23 mouse cellular contexts compared by ENCODE assay signal in the genomic region with DNA sequence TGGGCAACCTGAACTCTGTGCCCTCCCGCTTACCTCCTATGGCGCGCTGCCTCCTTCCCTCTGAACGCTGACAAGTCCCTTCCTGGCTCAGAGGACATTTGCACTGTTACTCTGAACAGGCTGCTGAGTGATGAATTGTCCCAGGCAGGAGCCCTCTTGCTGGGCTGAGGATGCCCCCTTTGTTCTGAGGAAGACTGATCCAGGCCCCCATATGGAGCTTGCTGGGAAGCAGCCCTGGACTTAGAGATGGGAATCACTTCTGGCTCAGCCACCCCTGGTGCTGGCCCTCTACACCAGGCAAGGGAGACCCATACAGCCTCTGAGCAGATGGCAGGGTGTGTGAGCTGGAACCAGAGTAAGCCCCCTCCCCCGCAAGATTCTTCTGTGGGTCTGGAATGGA. TPM values are rescaled to one million over a fixed set of nuclear protein-coding genes. Genes with fewer than 3 reads are reported as not detected.
A peak's percentile ranks its signal among the peaks of the same experiment; 100 is the strongest.
DNase-seq lines count a peak whose midpoint lies in the region; ATAC-seq lines count a peak whose summit lies in the region.
"Had no signal": no experiment of that assay in that cellular context is flagged by ENCODE, and none has a peak within 500 bp of the region (broad histone marks: within the 10 kb centered on the region; RNA-seq: fewer than 3 reads in every experiment).

No protein-coding gene starts in this region.

- WGBS in midbrain, embryonic 10.5 days, result 52% methylated on average over 5 of the region's 5 CpGs
- WGBS in midbrain, embryonic 16.5 days, result 38% methylated on average over 5 of the region's 5 CpGs
- 31% methylated on average over 5 of the region's 5 CpGs for whole genome bisulfite sequencing in hindbrain, embryonic 14.5 days
- 57% methylated on average over 5 of the region's 5 CpGs for WGBS in midbrain, embryonic 13.5 days
- 70% methylated on average over 5 of the region's 5 CpGs for WGBS in kidney, embryonic 15.5 days

- H3K4me3 ChIP-seq in midbrain, embryonic 10.5 days, result peak overlapping the region; percentile 100
- H3K4me3 ChIP-seq in midbrain, embryonic 16.5 days (ENCODE audit: low read depth, low read length), result no peak overlapping the region
- no peak overlapping the region for H3K4me3 ChIP-seq in hindbrain, embryonic 14.5 days (replicated peaks; ENCODE audit: low read length)
- no peak overlapping the region for H3K4me3 ChIP-seq in midbrain, embryonic 13.5 days (replicated peaks)
- no peak overlapping the region for H3K4me3 ChIP-seq in kidney, embryonic 15.5 days (replicated peaks)
- H3K4me3 ChIP-seq: embryonic facial prominence, embryonic 15.5 days; liver, embryonic 12.5 days; stomach, embryonic 15.5 days had no signal

- DNase-seq in midbrain, embryonic 10.5 days (ENCODE audit: low spot score), result no peak
- DNase-seq in hindbrain, embryonic 14.5 days (ENCODE audit: low spot score), result no peak
- DNase-seq in kidney, adult 18-20 months, result no peak
- no peak for DNase-seq in adrenal gland, adult 18-20 months (ENCODE audit: low spot score in 2 of 2)
- DNase-seq: cerebellum, adult 18-20 months; cerebellum, postnatal 25 days; embryo, embryonic 11 days; gastrocnemius, postnatal 36 days; layer of hippocampus, postnatal 36 days; lung, adult 2 months; lung, postnatal 36 days; thymus, adult 18-20 months had no signal

- ATAC-seq in midbrain, embryonic 16.5 days, result no peak
- no peak for ATAC-seq in hindbrain, embryonic 14.5 days (ENCODE audit: low FRiP score)
- ATAC-seq in midbrain, embryonic 13.5 days, result no peak
- no peak for ATAC-seq in kidney, embryonic 15.5 days (replicated peaks; ENCODE audit: low FRiP score)
- ATAC-seq: intestine, postnatal 0 days; liver, embryonic 12.5 days had no signal

- H3K4me1 ChIP-seq in midbrain, embryonic 10.5 days, result peaks cover 97% of the 10 kb centered on the region
- H3K4me1 ChIP-seq in midbrain, embryonic 16.5 days (ENCODE audit: control insufficient read depth, insufficient read depth, low read length), result peaks cover 14% of the 10 kb centered on the region
- peaks cover 33% of the 10 kb centered on the region for H3K4me1 ChIP-seq in hindbrain, embryonic 14.5 days (replicated peaks; ENCODE audit: control insufficient read depth, insufficient read depth, low read length)
- H3K4me1 ChIP-seq in midbrain, embryonic 13.5 days (replicated peaks), result peaks cover 81% of the 10 kb centered on the region
- H3K4me1 ChIP-seq in kidney, embryonic 15.5 days, result peaks cover 13% of the 10 kb centered on the region

- H3K9me3 ChIP-seq in midbrain, embryonic 10.5 days (replicated peaks), result no peaks in the 10 kb centered on the region
- H3K9me3 ChIP-seq in midbrain, embryonic 16.5 days (replicated peaks; ENCODE audit: control insufficient read depth, low read length, poor library complexity, severe bottlenecking), result no peaks in the 10 kb centered on the region
- H3K9me3 ChIP-seq in hindbrain, embryonic 14.5 days (ENCODE audit: control insufficient read depth, low read length), result no peaks in the 10 kb centered on the region
- no peaks in the 10 kb centered on the region for H3K9me3 ChIP-seq in midbrain, embryonic 13.5 days
- no peaks in the 10 kb centered on the region for H3K9me3 ChIP-seq in kidney, embryonic 15.5 days (replicated peaks)
- H3K9me3 ChIP-seq: embryonic facial prominence, embryonic 15.5 days; liver, embryonic 12.5 days; stomach, embryonic 15.5 days had no signal

- peaks cover 90% of the 10 kb centered on the region for H3K36me3 ChIP-seq in midbrain, embryonic 10.5 days
- no peaks in the 10 kb centered on the region for H3K36me3 ChIP-seq in midbrain, embryonic 16.5 days (ENCODE audit: control insufficient read depth, insufficient read depth, low read length)
- peaks cover 44% of the 10 kb centered on the region for H3K36me3 ChIP-seq in hindbrain, embryonic 14.5 days (replicated peaks; ENCODE audit: control insufficient read depth, insufficient read depth)
- peaks cover 66% of the 10 kb centered on the region for H3K36me3 ChIP-seq in midbrain, embryonic 13.5 days
- peaks cover 20% of the 10 kb centered on the region for H3K36me3 ChIP-seq in kidney, embryonic 15.5 days
- H3K36me3 ChIP-seq: embryonic facial prominence, embryonic 15.5 days; liver, embryonic 12.5 days; stomach, embryonic 15.5 days had no signal

- H3K27me3 ChIP-seq in midbrain, embryonic 10.5 days (ENCODE audit: low read depth, poor library complexity, severe bottlenecking), result no peaks in the 10 kb centered on the region
- no peaks in the 10 kb centered on the region for H3K27me3 ChIP-seq in midbrain, embryonic 16.5 days (ENCODE audit: control insufficient read depth, insufficient read depth, low read depth, low read length)
- H3K27me3 ChIP-seq in hindbrain, embryonic 14.5 days (ENCODE audit: control insufficient read depth, insufficient read depth, low read length), result no peaks in the 10 kb centered on the region
- H3K27me3 ChIP-seq in midbrain, embryonic 13.5 days, result no peaks in the 10 kb centered on the region
- peaks cover 18% of the 10 kb centered on the region; the same call in 1 of the 2 replicates for H3K27me3 ChIP-seq in kidney, embryonic 15.5 days

- H3K27ac ChIP-seq in midbrain, embryonic 10.5 days (replicated peaks), result peak overlapping the region; percentile 80
- no peak overlapping the region for H3K27ac ChIP-seq in midbrain, embryonic 16.5 days (ENCODE audit: low read length)
- peak overlapping the region; percentile 23 for H3K27ac ChIP-seq in hindbrain, embryonic 14.5 days
- peak overlapping the region; percentile 55 for H3K27ac ChIP-seq in midbrain, embryonic 13.5 days
- H3K27ac ChIP-seq in kidney, embryonic 15.5 days, result no peak overlapping the region
- H3K27ac ChIP-seq: embryonic facial prominence, embryonic 15.5 days; kidney, postnatal 0 days; liver, embryonic 12.5 days; stomach, embryonic 15.5 days had no signal

- H3K4me2 ChIP-seq in midbrain, embryonic 16.5 days (ENCODE audit: low read length), result no peak overlapping the region
- H3K4me2 ChIP-seq in hindbrain, embryonic 14.5 days (replicated peaks), result no peak overlapping the region; the same call in 1 of the 2 replicates
- H3K4me2 ChIP-seq in midbrain, embryonic 13.5 days (replicated peaks), result peak overlapping the region; percentile 34
- H3K4me2 ChIP-seq in kidney, embryonic 15.5 days, result no peak overlapping the region
- H3K4me2 ChIP-seq: embryonic facial prominence, embryonic 15.5 days; liver, embryonic 12.5 days; stomach, embryonic 15.5 days had no signal

- H3K9ac ChIP-seq in midbrain, embryonic 16.5 days (ENCODE audit: low read depth, low read length), result no peak overlapping the region
- H3K9ac ChIP-seq in hindbrain, embryonic 14.5 days, result no peak overlapping the region
- peak overlapping the region; percentile 42; the same call in 1 of the 2 replicates for H3K9ac ChIP-seq in midbrain, embryonic 13.5 days (replicated peaks)
- H3K9ac ChIP-seq in kidney, embryonic 15.5 days, result no peak overlapping the region
- H3K9ac ChIP-seq: embryonic facial prominence, embryonic 15.5 days; liver, embryonic 12.5 days; stomach, embryonic 15.5 days had no signal

RNA-seq across cellular contexts. Expression of gene Igdcc3, which starts 5.0 kb away (rescaled TPM):
- polyA plus RNA-seq in midbrain, embryonic 10.5 days (2016; fragmentation: Nextera tagmentation; extraction: Ambion mirVana), result 334 and 450 TPM in 2 replicates
- 8.7 and 9.1 TPM in 2 replicates for polyA plus RNA-seq in midbrain, embryonic 16.5 days (2015; fragmentation: Nextera tagmentation; extraction: Ambion mirVana)
- polyA plus RNA-seq in hindbrain, embryonic 14.5 days (2014; fragmentation: Nextera tagmentation; extraction: Ambion mirVana), result 10.5 and 10.6 TPM in 2 replicates
- polyA plus RNA-seq in midbrain, embryonic 13.5 days (2015; fragmentation: Nextera tagmentation; extraction: Ambion mirVana), result 23.5 and 25.2 TPM in 2 replicates
- polyA plus RNA-seq in kidney, embryonic 15.5 days (2015; fragmentation: Nextera tagmentation; extraction: Ambion mirVana), result 3.5 and 4.2 TPM in 2 replicates
- 1 to 10 TPM; 1.4 to 1.8 TPM for total RNA-seq in adrenal gland, adult 18-20 months (2021)
- total RNA-seq: hematopoietic stem cell, adult 5-6 weeks; monocyte, adult 5-6 weeks had no signal
- polyA plus RNA-seq: C2C12 had no signal

RNA-seq across cellular contexts. Expression of gene Igdcc4, which starts 44.7 kb away (rescaled TPM):
- 8.9 and 12.6 TPM in 2 replicates for polyA plus RNA-seq in midbrain, embryonic 10.5 days (2016; fragmentation: Nextera tagmentation; extraction: Ambion mirVana)
- polyA plus RNA-seq in midbrain, embryonic 16.5 days (2015; fragmentation: Nextera tagmentation; extraction: Ambion mirVana), result 13.4 and 15.9 TPM in 2 replicates
- 18.9 and 19.4 TPM in 2 replicates for polyA plus RNA-seq in hindbrain, embryonic 14.5 days (2014; fragmentation: Nextera tagmentation; extraction: Ambion mirVana)
- polyA plus RNA-seq in midbrain, embryonic 13.5 days (2015; fragmentation: Nextera tagmentation; extraction: Ambion mirVana), result 11.0 and 12.6 TPM in 2 replicates
- polyA plus RNA-seq in kidney, embryonic 15.5 days (2015; fragmentation: Nextera tagmentation; extraction: Ambion mirVana), result 11.8 and 13.5 TPM in 2 replicates
- total RNA-seq in adrenal gland, adult 18-20 months (2021), result 10 to 100 TPM; 21.1 to 24.1 TPM

RNA-seq across cellular contexts. Expression of gene Parp16, which starts 49.2 kb away (rescaled TPM):
- polyA plus RNA-seq in midbrain, embryonic 10.5 days (2016; fragmentation: Nextera tagmentation; extraction: Ambion mirVana), result 7.2 and 7.9 TPM in 2 replicates
- polyA plus RNA-seq in midbrain, embryonic 16.5 days (2015; fragmentation: Nextera tagmentation; extraction: Ambion mirVana), result 8.5 and 9.0 TPM in 2 replicates
- 6.3 and 7.9 TPM in 2 replicates for polyA plus RNA-seq in hindbrain, embryonic 14.5 days (2014; fragmentation: Nextera tagmentation; extraction: Ambion mirVana)
- 4.8 and 5.6 TPM in 2 replicates for polyA plus RNA-seq in midbrain, embryonic 13.5 days (2015; fragmentation: Nextera tagmentation; extraction: Ambion mirVana)
- 7.9 and 8.1 TPM in 2 replicates for polyA plus RNA-seq in kidney, embryonic 15.5 days (2015; fragmentation: Nextera tagmentation; extraction: Ambion mirVana)
- total RNA-seq in adrenal gland, adult 18-20 months (2021), result 10 to 100 TPM; 12.0 to 15.3 TPM

Comparison
In these comparisons a context has a peak if more than half of its experiments do, and no peak if none do; other contexts are left out.
1. H3K27ac ChIP-seq: peak in midbrain, embryonic 10.5 days (single experiment), hindbrain, embryonic 14.5 days (single experiment) and midbrain, embryonic 13.5 days (single experiment); none in midbrain, embryonic 16.5 days (single experiment) and kidney, embryonic 15.5 days (single experiment).
2. RNA of gene Igdcc3, which starts 5.0 kb away (polyA plus RNA-seq): 334 to 450 TPM in midbrain, embryonic 10.5 days; 23.5 to 25.2 TPM in midbrain, embryonic 13.5 days, 10.5 to 10.6 TPM in hindbrain, embryonic 14.5 days, 8.7 to 9.1 TPM in midbrain, embryonic 16.5 days and 3.5 to 4.2 TPM in kidney, embryonic 15.5 days; every median in the first group is over 10 times any median in the second.